Mouse (Mus musculus) cerebellum, adult 2 months (tissue): ENCODE results near the gene Ccnj. TPM values are rescaled to one million over a fixed set of nuclear protein-coding genes. Genes with fewer than 3 reads are reported as not detected.

Experiments
- DNase-seq, 2 experiments: peaks; one replicate each; pipeline ENCODE4 v3.0.0; 2021
- H3K27ac ChIP-seq: fragments of 200-500 bp; 2 replicates; pipeline ENCODE4 v1.5.1; 2012; ENCODE audit warnings: low read length, control low read depth, inconsistent platforms; ENCODE audit not compliant: insufficient read depth
- H3K27me3 ChIP-seq: fragments of 200-500 bp; 2 replicates; pipeline ENCODE4 v1.6.1; 2012; ENCODE audit warnings: inconsistent platforms, mild to moderate bottlenecking, low read length, moderate library complexity; ENCODE audit not compliant: control insufficient read depth, insufficient read depth
- H3K4me1 ChIP-seq: fragments of 200-500 bp; 2 replicates; pipeline ENCODE4 v1.6.1; 2011; ENCODE audit warnings: low read length; ENCODE audit not compliant: control insufficient read depth, insufficient read depth
- H3K4me3 ChIP-seq: fragments of 200-500 bp; replicated peaks from 2 replicates; pipeline ENCODE3; 2011; ENCODE audit warnings: mild to moderate bottlenecking, low read depth, low read length, control low read depth; ENCODE audit not compliant: insufficient read depth
- CTCF ChIP-seq: fragments of 200-500 bp; IDR thresholded peaks from 2 replicates; pipeline ENCODE4 v1.5.1; 2011; ENCODE audit warnings: low read depth, mild to moderate bottlenecking, control low read depth, low read length, moderate library complexity, borderline replicate concordance; ENCODE audit not compliant: insufficient read depth
- POLR2A ChIP-seq: fragments of 200-500 bp; IDR thresholded peaks from 2 replicates; pipeline ENCODE4 v1.6.1; 2011; ENCODE audit warnings: low read length, control low read depth, borderline replicate concordance; ENCODE audit not compliant: insufficient read depth
- WGBS: fragments of 180-500 bp; shearing (Covaris S2); methylation state at CpG from one replicate; pipeline ENCODE4 v1.1.7; 2018; 5-methylcytosine and 5-hydroxymethylcytosine counted together
- polyA plus RNA-seq: library from polyadenylated mRNA; depleted of rRNA; stranded (reverse); fragments of >200 nt; gene quantifications from 2 replicates; pipeline ENCODE4 v1.2.3, GENCODE M21; 2012; rRNA removed

The Ccnj gene
- polyA plus RNA-seq, result 8.4 and 8.7 TPM in 2 replicates

DNA sequence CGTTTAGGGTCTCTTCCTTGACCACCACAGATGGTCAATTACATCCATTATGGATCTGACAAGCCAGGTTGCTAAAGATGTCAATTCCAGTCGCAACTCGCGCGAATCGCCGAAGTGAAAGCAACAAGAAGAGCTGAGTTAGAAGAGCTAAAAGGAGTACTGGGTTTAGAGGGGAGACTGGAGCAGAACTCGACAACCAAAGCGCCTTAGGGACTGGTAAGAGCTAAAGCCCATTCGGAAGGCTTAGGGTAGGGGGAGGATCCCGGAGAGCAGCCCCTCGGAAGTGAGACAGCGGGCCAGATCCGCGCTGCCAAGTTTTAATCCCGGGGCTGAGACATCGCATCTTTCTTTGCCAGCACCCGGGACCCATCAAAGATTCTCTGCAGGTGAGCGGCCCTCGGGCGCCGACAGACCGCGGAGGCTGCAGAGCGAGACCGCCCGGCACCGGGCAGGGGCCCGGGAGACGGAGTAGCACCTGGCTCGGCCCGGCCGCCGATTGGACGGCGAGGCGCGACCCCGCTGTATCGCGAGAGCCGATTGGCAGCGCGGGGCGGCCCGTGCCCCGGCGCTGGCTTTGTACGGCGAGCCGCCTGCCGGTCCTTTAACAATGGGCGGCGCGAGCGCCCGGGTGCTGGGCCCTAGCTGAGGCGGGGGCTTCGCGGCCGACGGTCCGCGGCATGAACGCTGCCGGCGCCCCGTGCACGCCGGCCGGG lies at the start of gene Ccnj:
Gene Ccnj (plus strand): TSS at position 577 of the 713 bp plus-strand sequence.
- Histone ChIP-seq H3K27me3 (no peaks in the 10 kb centered on the region; the same call in 1 of the 2 replicates), H3K4me3 (peak within 1 kb of the TSS; percentile 92), H3K27ac (peak within 1 kb of the TSS; percentile 82), H3K4me1 (0 out of 2 replicates have a peak, but pooled peaks cover 2% of the 10 kb centered on the region)
- under 1% methylated on average over 71 of the region's 71 CpGs for WGBS
- TF ChIP-seq CTCF (no peak), POLR2A (peak; percentile 52; the same call in 1 of the 2 replicates)
- peak; percentile 96 for DNase-seq

GRCm38 (mm10) chr19:40788004-40788714 lies 42.9 kb upstream of the Ccnj start:
- no peaks in the 10 kb centered on the region; the same call in 1 of the 2 replicates for H3K27me3 ChIP-seq
- no peak overlapping the region for H3K27ac ChIP-seq
- TF ChIP-seq POLR2A (no peak), CTCF (no peak)
- H3K4me3 ChIP-seq, result no peak overlapping the region
- H3K4me1 ChIP-seq, result no peaks in the 10 kb centered on the region
- no peak for DNase-seq
- WGBS, result 62% methylated on average over 15 of the region's 15 CpGs

GRCm38 (mm10) chr19:40788715-40789084 lies 42.4 kb upstream of the Ccnj start:
- Histone ChIP-seq H3K27me3 (no peaks in the 10 kb centered on the region; the same call in 1 of the 2 replicates), H3K4me1 (no peaks in the 10 kb centered on the region), H3K4me3 (no peak overlapping the region), H3K27ac (no peak overlapping the region)
- TF ChIP-seq POLR2A (no peak), CTCF (no peak)
- WGBS, result 28% methylated on average over 2 of the region's 2 CpGs
- DNase-seq, result no peak

GRCm38 (mm10) chr19:40805176-40805737 lies 25.8 kb upstream of the Ccnj start:
- TF ChIP-seq CTCF, result no peak
- no peak for TF ChIP-seq POLR2A
- no peaks in the 10 kb centered on the region for H3K4me1 ChIP-seq
- no peak overlapping the region for H3K27ac ChIP-seq
- DNase-seq, result peak in 1 of 2 experiments; percentile 29
- H3K4me3 ChIP-seq, result no peak overlapping the region
- 47% methylated on average over 7 of the region's 7 CpGs for WGBS
- no peaks in the 10 kb centered on the region for H3K27me3 ChIP-seq

DNA sequence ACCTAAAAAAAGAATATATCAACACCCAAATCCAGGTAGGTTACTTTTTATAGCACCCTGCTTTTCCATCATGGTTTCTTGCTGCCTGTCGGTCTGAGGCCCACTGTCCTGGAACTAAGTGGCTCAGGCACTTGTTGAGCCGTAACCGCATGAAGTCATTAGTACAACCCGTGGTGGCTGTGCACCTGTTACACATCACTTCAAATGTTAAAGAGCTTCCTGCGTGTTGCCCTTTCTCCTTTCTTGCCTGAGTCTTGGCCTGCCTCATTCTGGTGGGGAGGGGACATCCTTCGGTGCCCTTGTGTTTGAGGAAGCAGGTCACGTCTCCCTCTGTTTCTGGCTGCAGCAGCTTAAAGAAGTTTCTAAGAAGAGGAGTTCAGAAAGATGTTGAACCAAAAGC lies 21.2 kb upstream of the Ccnj start:
- no peak overlapping the region for H3K27ac ChIP-seq
- DNase-seq, result no peak
- no peak overlapping the region for H3K4me3 ChIP-seq
- TF ChIP-seq CTCF (no peak), POLR2A (no peak)
- no peaks in the 10 kb centered on the region for H3K27me3 ChIP-seq
- 49% methylated on average over 7 of the region's 7 CpGs for WGBS
- no peaks in the 10 kb centered on the region for H3K4me1 ChIP-seq

GRCm38 (mm10) chr19:40811840-40812239 lies 19.2 kb upstream of the Ccnj start:
- Histone ChIP-seq H3K27me3 (no peaks in the 10 kb centered on the region), H3K4me3 (no peak overlapping the region), H3K4me1 (no peaks in the 10 kb centered on the region), H3K27ac (no peak overlapping the region)
- 87% methylated on average over 4 of the region's 4 CpGs for whole genome bisulfite sequencing
- TF ChIP-seq CTCF (no peak), POLR2A (no peak)
- no peak for DNase-seq

DNA sequence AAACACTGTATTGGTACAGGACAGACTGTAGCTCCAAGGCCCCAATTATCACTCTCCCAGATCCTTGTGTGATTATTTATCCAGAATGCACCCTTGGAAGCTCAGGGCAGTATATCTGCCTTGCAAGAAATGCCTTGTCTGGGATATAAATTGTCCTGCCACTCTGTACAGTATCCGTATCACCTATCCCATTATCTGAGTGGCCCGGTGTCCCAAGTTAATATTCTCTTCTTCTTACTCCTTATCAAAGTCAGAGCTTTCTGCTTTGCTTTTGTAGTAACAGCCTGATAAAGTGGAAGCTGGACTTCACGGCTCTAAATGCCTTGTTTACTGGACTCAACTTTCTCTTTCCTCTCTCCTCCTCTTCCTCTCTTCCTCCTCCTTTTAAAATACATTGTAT lies 18.3 kb upstream of the Ccnj start:
- Histone ChIP-seq H3K4me1 (no peaks in the 10 kb centered on the region), H3K27ac (no peak overlapping the region), H3K4me3 (no peak overlapping the region), H3K27me3 (no peaks in the 10 kb centered on the region)
- TF ChIP-seq POLR2A (no peak), CTCF (no peak)
- DNase-seq, result no peak
- 94% methylated on average over 3 of the region's 3 CpGs for WGBS
